Mouse (Mus musculus) retina, postnatal 7 days (tissue): ENCODE measurements at regions not wholly inside any gene's neighbourhood (a gene's known extent, or its start where the extent isn't known, plus 50 kb on each side); places are given as distances from the start of the nearest gene placed in this dataset.

Experiments
- DNase-seq: peaks from one replicate; pipeline ENCODE4 v3.0.0-alpha.2; 2012; ENCODE audit warnings: low read depth, low spot score

- peak; percentile 13 for DNase-seq
Observed at GRCm38 (mm10) chr2:46802812-46803211, 1685.6 kb upstream of the Zeb2 start.
